Mouse (Mus musculus) intestine, postnatal 0 days (tissue): Measurements from ENCODE around the gene Dhcr24. TPM values are rescaled to one million over a fixed set of nuclear protein-coding genes. Genes with fewer than 3 reads are reported as not detected.

ENCODE experiments used
- ATAC-seq: fragments of 200-750 bp; cut with Nextera tagmentation; 2 replicates; pipeline ENCODE4 v1.8.0; 2017; ENCODE audit warnings: mild to moderate bottlenecking, moderate TSS enrichment, moderate library complexity
- H3K27ac ChIP-seq: fragments of 300-500 bp; sonication (generic); 2 replicates; pipeline ENCODE4 v1.5.1; 2014; ENCODE audit warnings: mild to moderate bottlenecking, low read depth, low read length, moderate library complexity
- H3K27me3 ChIP-seq: fragments of 300-500 bp; sonication (generic); replicated peaks from 2 replicates; pipeline ENCODE4 v1.6.1; 2014; ENCODE audit warnings: low read length, mixed read lengths; ENCODE audit not compliant: control insufficient read depth, insufficient read depth
- H3K36me3 ChIP-seq: fragments of 300-500 bp; sonication (generic); 2 replicates; pipeline ENCODE4 v1.6.1; 2014; ENCODE audit warnings: mild to moderate bottlenecking, moderate library complexity; ENCODE audit not compliant: control insufficient read depth, insufficient read depth
- H3K4me1 ChIP-seq: fragments of 300-500 bp; sonication (generic); replicated peaks from 2 replicates; pipeline ENCODE4 v1.6.1; 2014; ENCODE audit warnings: antibody characterized with exemption, low read length, mixed read lengths; ENCODE audit not compliant: control insufficient read depth, insufficient read depth
- H3K4me2 ChIP-seq: fragments of 300-500 bp; sonication (generic); replicated peaks from 2 replicates; pipeline ENCODE4 v1.6.1; 2014; ENCODE audit warnings: low read depth, mild to moderate bottlenecking, moderate library complexity
- H3K4me3 ChIP-seq: fragments of 300-500 bp; sonication (generic); 2 replicates; pipeline ENCODE4 v1.5.1; 2014; ENCODE audit warnings: low read depth, low read length
- H3K9ac ChIP-seq: fragments of 300-500 bp; sonication (generic); 2 replicates; pipeline ENCODE4 v1.6.1; 2014; ENCODE audit warnings: mild to moderate bottlenecking, low read depth, low read length
- H3K9me3 ChIP-seq: fragments of 300-500 bp; sonication (generic); 2 replicates; pipeline ENCODE4 v1.6.1; 2016; ENCODE audit warnings: mixed run types; ENCODE audit not compliant: control insufficient read depth
- CTCF ChIP-seq: sonication (generic); IDR thresholded peaks from 2 replicates; pipeline ENCODE4 v1.5.1; 2016; ENCODE audit warnings: low read depth, mild to moderate bottlenecking, control low read depth, antibody characterized with exemption, moderate library complexity
- WGBS: fragments of 180-500 bp; shearing (Covaris S2); extraction: QIAGEN DNeasy Blood & Tissue Kit; methylation state at CpG from one replicate; pipeline ENCODE4 v1.1.7; 2014; 5-methylcytosine and 5-hydroxymethylcytosine counted together
- polyA plus RNA-seq: library from polyadenylated mRNA; unstranded; fragments of >200 nt; fragmentation: Nextera tagmentation; extraction: Ambion mirVana; gene quantifications from 2 replicates; pipeline ENCODE4 v1.2.1, GENCODE M21; 2015

Gene Dhcr24
- polyA plus RNA-seq, 1 experiment from 2014 or later: 6.5 TPM

- no peaks in the 10 kb centered on the region for H3K27me3 ChIP-seq
- no peak for TF ChIP-seq CTCF
- no peaks in the 10 kb centered on the region for H3K9me3 ChIP-seq
- H3K4me2 ChIP-seq: no peak overlapping the region
- H3K9ac ChIP-seq: no peak overlapping the region
- no peak overlapping the region for H3K4me3 ChIP-seq
- no peak overlapping the region for H3K27ac ChIP-seq
- no peak for ATAC-seq
- WGBS: 63% methylated on average over 1 of the region's 1 CpGs
- H3K36me3 ChIP-seq: no peaks in the 10 kb centered on the region
- H3K4me1 ChIP-seq: no peaks in the 10 kb centered on the region
Observed at GRCm38 (mm10) chr4:106607905-106608304, 47.1 kb downstream of the Dhcr24 start.

- Histone ChIP-seq H3K4me2 (no peak overlapping the region), H3K4me1 (0 out of 2 replicates have a peak, but pooled peaks cover 8% of the 10 kb centered on the region), H3K27me3 (no peaks in the 10 kb centered on the region), H3K9me3 (no peaks in the 10 kb centered on the region), H3K27ac (no peak overlapping the region), H3K4me3 (no peak overlapping the region), H3K9ac (no peak overlapping the region), H3K36me3 (no peaks in the 10 kb centered on the region)
- 79% methylated on average over 8 of the region's 8 CpGs for WGBS
- no peak for TF ChIP-seq CTCF
- no peak for ATAC-seq
Observed at GRCm38 (mm10) chr4:106613105-106613504, 52.3 kb downstream of the Dhcr24 start.

GRCm38 (mm10) chr4:106613560-106613959, 52.7 kb downstream of the Dhcr24 start:
- ATAC-seq: no peak
- Histone ChIP-seq H3K27me3 (no peaks in the 10 kb centered on the region), H3K9ac (no peak overlapping the region), H3K4me2 (no peak overlapping the region), H3K9me3 (no peaks in the 10 kb centered on the region), H3K4me1 (0 out of 2 replicates have a peak, but pooled peaks cover 8% of the 10 kb centered on the region), H3K27ac (no peak overlapping the region), H3K36me3 (no peaks in the 10 kb centered on the region), H3K4me3 (no peak overlapping the region)
- no peak for TF ChIP-seq CTCF
- WGBS: 61% methylated on average over 3 of the region's 3 CpGs

GRCm38 (mm10) chr4:106614180-106614797, 53.5 kb downstream of the Dhcr24 start:
- H3K4me1 ChIP-seq: 0 out of 2 replicates have a peak, but pooled peaks cover 8% of the 10 kb centered on the region
- H3K36me3 ChIP-seq: no peaks in the 10 kb centered on the region
- H3K27me3 ChIP-seq: no peaks in the 10 kb centered on the region
- no peak for ATAC-seq
- no peaks in the 10 kb centered on the region for H3K9me3 ChIP-seq
- no peak overlapping the region for H3K4me2 ChIP-seq
- H3K4me3 ChIP-seq: no peak overlapping the region
- 52% methylated on average over 7 of the region's 7 CpGs for WGBS
- no peak overlapping the region for H3K9ac ChIP-seq
- TF ChIP-seq CTCF: peak; percentile 98
- H3K27ac ChIP-seq: no peak overlapping the region

- Histone ChIP-seq H3K4me1 (0 out of 2 replicates have a peak, but pooled peaks cover 8% of the 10 kb centered on the region), H3K4me3 (no peak overlapping the region), H3K9ac (no peak overlapping the region), H3K27ac (no peak overlapping the region), H3K36me3 (no peaks in the 10 kb centered on the region), H3K4me2 (no peak overlapping the region), H3K9me3 (no peaks in the 10 kb centered on the region), H3K27me3 (no peaks in the 10 kb centered on the region)
- WGBS: 84% methylated on average over 9 of the region's 9 CpGs
- no peak for TF ChIP-seq CTCF
- no peak for ATAC-seq
Observed at GRCm38 (mm10) chr4:106614881-106615280, 54.0 kb downstream of the Dhcr24 start.

GRCm38 (mm10) chr4:106615637-106616036, 54.8 kb downstream of the Dhcr24 start:
- ATAC-seq: no peak
- TF ChIP-seq CTCF: no peak

More at GRCm38 (mm10) chr4:106615637-106616036, 54.8 kb downstream of the Dhcr24 start:
- H3K36me3 ChIP-seq: no peaks in the 10 kb centered on the region
- H3K4me2 ChIP-seq: no peak overlapping the region
- no peaks in the 10 kb centered on the region for H3K27me3 ChIP-seq
- H3K4me1 ChIP-seq: 0 out of 2 replicates have a peak, but pooled peaks cover 8% of the 10 kb centered on the region
- 79% methylated on average over 12 of the region's 12 CpGs for WGBS
- H3K27ac ChIP-seq: no peak overlapping the region
- H3K4me3 ChIP-seq: no peak overlapping the region
- H3K9me3 ChIP-seq: no peaks in the 10 kb centered on the region
- H3K9ac ChIP-seq: no peak overlapping the region
